Mouse (Mus musculus) MEL (cell line): ENCODE measurements at regions not wholly inside any gene's neighbourhood (a gene's known extent, or its start where the extent isn't known, plus 50 kb on each side); places are given as distances from the start of the nearest gene placed in this dataset.

ENCODE experiments used
- DNase-seq: peaks from one replicate; pipeline ENCODE4 v3.0.0; 2011; ENCODE audit warnings: low read depth, low spot score
- H3K27ac ChIP-seq: 2 replicates; pipeline ENCODE4 v1.5.1; 2012; ENCODE audit warnings: low read depth, mild to moderate bottlenecking, control low read depth, low read length, moderate library complexity; ENCODE audit not compliant: control insufficient read depth
- H3K27me3 ChIP-seq, 2 experiments: fragments of 150-350 bp in 1 of 2; sonication (generic) in 1 of 2; 2 replicates each; pipeline ENCODE4 v1.6.1; 2012; ENCODE audit warnings: low read length in 2 of 2, mild to moderate bottlenecking in 2 of 2, improper control_type of control experiment in 1 of 2, moderate library complexity in 1 of 2; ENCODE audit not compliant: insufficient read depth in 2 of 2, control insufficient read depth in 1 of 2
- H3K36me3 ChIP-seq, 2 experiments: 2 replicates each; pipeline ENCODE4 v1.6.1; 2012 to 2014; ENCODE audit warnings: low read length in 2 of 2, improper control_type of control experiment in 1 of 2, inconsistent platforms in 1 of 2, mild to moderate bottlenecking in 1 of 2; ENCODE audit not compliant: insufficient read depth in 2 of 2, control insufficient read depth in 1 of 2
- H3K4me1 ChIP-seq, 2 experiments: fragments of 150-350 bp in 1 of 2; sonication (generic) in 1 of 2; 2 replicates each; pipeline ENCODE4 v1.6.1; 2012; ENCODE audit warnings: low read length in 2 of 2, improper control_type of control experiment in 1 of 2, mild to moderate bottlenecking in 1 of 2; ENCODE audit not compliant: insufficient read depth in 2 of 2, control insufficient read depth in 1 of 2
- H3K4me3 ChIP-seq, 2 experiments: fragments of 150-350 bp in 1 of 2; sonication (generic) in 1 of 2; 2 replicates each; pipeline ENCODE4 v1.5.1; 2012; ENCODE audit warnings: low read depth in 2 of 2, low read length in 2 of 2, mild to moderate bottlenecking in 2 of 2, moderate library complexity in 2 of 2, control low read depth in 1 of 2, improper control_type of control experiment in 1 of 2; ENCODE audit not compliant: control insufficient read depth in 1 of 2, insufficient read depth in 1 of 2
- H3K79me2 ChIP-seq: 2 replicates; pipeline ENCODE4 v1.6.1; 2012; ENCODE audit warnings: mild to moderate bottlenecking, low read length, moderate library complexity; ENCODE audit not compliant: control insufficient read depth, poor library complexity, insufficient read depth
- H3K9ac ChIP-seq: 2 replicates; pipeline ENCODE4 v1.6.1; 2012; ENCODE audit warnings: low read depth, mild to moderate bottlenecking, control low read depth, low read length, moderate library complexity; ENCODE audit not compliant: control insufficient read depth, poor library complexity, severe bottlenecking
- H3K9me3 ChIP-seq: fragments of 150-350 bp; sonication (generic); replicated peaks from 2 replicates; pipeline ENCODE4 v1.6.1; 2012; ENCODE audit warnings: mild to moderate bottlenecking, low read length, improper control_type of control experiment, moderate library complexity; ENCODE audit not compliant: insufficient read depth
- CHD2 ChIP-seq: IDR thresholded peaks from 2 replicates; pipeline ENCODE4 v1.6.1; 2011; ENCODE audit warnings: low read length, improper control_type of control experiment
- EP300 ChIP-seq, 2 experiments: IDR thresholded peaks; 2 replicates each; pipeline ENCODE4 v1.6.1; 2011; ENCODE audit warnings: improper control_type of control experiment in 2 of 2, low read length in 2 of 2, low read depth in 1 of 2, mild to moderate bottlenecking in 1 of 2
- GATA1 ChIP-seq: IDR thresholded peaks from 2 replicates; pipeline ENCODE4 v1.6.1; 2011; ENCODE audit warnings: low read depth, low read length, improper control_type of control experiment
- KAT2A ChIP-seq: conservative IDR thresholded peaks from 2 replicates; pipeline ENCODE4 v1.6.1; 2012; ENCODE audit warnings: low read depth, low read length, improper control_type of control experiment, inconsistent platforms
- MAX ChIP-seq: IDR thresholded peaks from 2 replicates; pipeline ENCODE4 v1.6.1; 2011; ENCODE audit warnings: low read length, improper control_type of control experiment
- MAZ ChIP-seq: IDR thresholded peaks from 2 replicates; pipeline ENCODE4 v1.6.1; 2012; ENCODE audit warnings: low read depth, mild to moderate bottlenecking, inconsistent platforms, low read length, improper control_type of control experiment
- MXI1 ChIP-seq: IDR thresholded peaks from 2 replicates; pipeline ENCODE4 v1.6.1; 2011; ENCODE audit warnings: mild to moderate bottlenecking, low read depth, low read length, improper control_type of control experiment
- MYC ChIP-seq: IDR thresholded peaks from 2 replicates; pipeline ENCODE4 v1.6.1; 2011; ENCODE audit warnings: low read depth, mild to moderate bottlenecking, low read length, improper control_type of control experiment, moderate library complexity
- POLR2A ChIP-seq, 2 experiments: IDR thresholded peaks; 2 replicates each; pipeline ENCODE4 v1.6.1; 2011 to 2012; ENCODE audit warnings: low read length in 2 of 2, mild to moderate bottlenecking in 2 of 2, control low read depth in 1 of 2, improper control_type of control experiment in 1 of 2, low read depth in 1 of 2, moderate library complexity in 1 of 2; ENCODE audit not compliant: control insufficient read depth in 1 of 2, insufficient read depth in 1 of 2, poor library complexity in 1 of 2
- POLR2AphosphoS2 ChIP-seq: IDR thresholded peaks from 2 replicates; pipeline ENCODE4 v1.6.1; 2011; ENCODE audit warnings: low read length, improper control_type of control experiment
- POLR2AphosphoS5 ChIP-seq: IDR thresholded peaks from 2 replicates; pipeline ENCODE4 v1.6.1; 2012; ENCODE audit warnings: low read depth, borderline replicate concordance, mild to moderate bottlenecking, inconsistent platforms, low read length, moderate library complexity, mixed read lengths
- RAD21 ChIP-seq: IDR thresholded peaks from 2 replicates; pipeline ENCODE4 v1.6.1; 2011; ENCODE audit warnings: mild to moderate bottlenecking, low read depth, low read length, improper control_type of control experiment
- SIN3A ChIP-seq: IDR thresholded peaks from 2 replicates; pipeline ENCODE4 v1.6.1; 2012; ENCODE audit warnings: low read length, improper control_type of control experiment, inconsistent platforms
- SMC3 ChIP-seq: IDR thresholded peaks from 2 replicates; pipeline ENCODE4 v1.6.1; 2011; ENCODE audit warnings: low read depth, low read length, improper control_type of control experiment
- TCF12 ChIP-seq: IDR thresholded peaks from 2 replicates; pipeline ENCODE4 v1.6.1; 2014; ENCODE audit warnings: low read depth, mild to moderate bottlenecking, inconsistent platforms, low read length, improper control_type of control experiment, moderate library complexity
- UBTF ChIP-seq: IDR thresholded peaks from 2 replicates; pipeline ENCODE4 v1.6.1; 2012; ENCODE audit warnings: low read depth, mild to moderate bottlenecking, inconsistent platforms, low read length, improper control_type of control experiment, moderate library complexity, borderline replicate concordance; ENCODE audit not compliant: insufficient read depth
- USF1 ChIP-seq: IDR thresholded peaks from 2 replicates; pipeline ENCODE4 v1.6.1; 2014; ENCODE audit warnings: low read depth, mild to moderate bottlenecking, inconsistent platforms, low read length, improper control_type of control experiment, moderate library complexity
- ZC3H11A ChIP-seq: IDR thresholded peaks from 2 replicates; pipeline ENCODE4 v1.6.1; 2012; ENCODE audit warnings: low read depth, mild to moderate bottlenecking, inconsistent platforms, low read length, improper control_type of control experiment
- ZMIZ1 ChIP-seq: IDR thresholded peaks from 2 replicates; pipeline ENCODE4 v1.6.1; 2012; ENCODE audit warnings: low read depth, mild to moderate bottlenecking, inconsistent platforms, low read length, improper control_type of control experiment, moderate library complexity
- ZNF384 ChIP-seq: IDR thresholded peaks from 2 replicates; pipeline ENCODE4 v1.6.1; 2012; ENCODE audit warnings: low read depth, mild to moderate bottlenecking, inconsistent platforms, low read length, improper control_type of control experiment

- Histone ChIP-seq H3K4me1 (no peaks in the 10 kb centered on the region; a peak in 1 of 4 replicates), H3K36me3 (no peaks in the 10 kb centered on the region)
- TF ChIP-seq SIN3A = no peak
- TF ChIP-seq, all 39 proteins: peak for 0
- H3K4me3 ChIP-seq = no peak overlapping the region
- H3K9ac ChIP-seq = no peak overlapping the region
- H3K79me2 ChIP-seq = no peaks in the 10 kb centered on the region
- H3K27ac ChIP-seq = no peak overlapping the region
- no peaks in the 10 kb centered on the region for H3K27me3 ChIP-seq
- no peaks in the 10 kb centered on the region for H3K9me3 ChIP-seq
- DNase-seq = no peak
Observed at GRCm38 (mm10) chr2:56322508-56322907, 801.3 kb downstream of the Nr4a2 start.

- Histone ChIP-seq H3K4me3 (no peak overlapping the region), H3K27me3 (no peaks in the 10 kb centered on the region), H3K27ac (no peak overlapping the region), H3K9me3 (no peaks in the 10 kb centered on the region), H3K79me2 (no peaks in the 10 kb centered on the region), H3K36me3 (no peaks in the 10 kb centered on the region), H3K9ac (no peak overlapping the region), H3K4me1 (no peaks in the 10 kb centered on the region)
- DNase-seq = no peak
- TF ChIP-seq MAZ (no peak), MXI1 (no peak), MAX (no peak), ZNF384 (no peak), POLR2AphosphoS2 (no peak), ZMIZ1 (no peak), SMC3 (no peak), KAT2A (no peak), RAD21 (no peak), USF1 (no peak), POLR2AphosphoS5 (no peak), GATA1 (no peak), TCF12 (no peak), UBTF (no peak), MYC (no peak), EP300 (IDR thresholded peaks at IDR 0.05; ENCODE audit: low read depth in 1 of 2, low read length in 2 of 2) (no peak)
Observed at GRCm38 (mm10) chr2:56335974-56336373, 787.8 kb downstream of the Nr4a2 start.

- no peak overlapping the region for H3K9ac ChIP-seq
- TF ChIP-seq MAX = no peak
- TF ChIP-seq MAZ = no peak
- TF ChIP-seq POLR2A (IDR thresholded peaks at IDR 0.05; ENCODE audit: control insufficient read depth in 1 of 2, insufficient read depth in 1 of 2, low read depth in 1 of 2, low read length in 2 of 2, poor library complexity in 1 of 2) = no peak
- no peak for TF ChIP-seq POLR2AphosphoS5
- TF ChIP-seq ZC3H11A = no peak
- TF ChIP-seq CHD2 = no peak
- H3K27ac ChIP-seq = no peak overlapping the region
- H3K4me1 ChIP-seq = no peaks in the 10 kb centered on the region
- H3K79me2 ChIP-seq = no peaks in the 10 kb centered on the region
- DNase-seq = no peak
- H3K4me3 ChIP-seq = no peak overlapping the region
- H3K9me3 ChIP-seq = no peaks in the 10 kb centered on the region
- no peaks in the 10 kb centered on the region for H3K36me3 ChIP-seq
- no peaks in the 10 kb centered on the region for H3K27me3 ChIP-seq
Observed at GRCm38 (mm10) chr2:56364065-56364464, 759.7 kb downstream of the Nr4a2 start.
